Mouse (Mus musculus) mature B cell (primary cell): ENCODE results near the gene Ppp1r12c.

Source experiments
- in situ Hi-C: fragments of 300-500 bp; cut with MboI; formaldehyde crosslinking; loops from 2 replicates; pipeline ENCODE4 v1.14.3; 2019

The Ppp1r12c gene

GRCm38 (mm10) chr7:4492284-4493224, 8.9 kb downstream of the Ppp1r12c start:
- in situ Hi-C loops, result no loop called here

- in situ Hi-C loops, result no loop called here
Measured at GRCm38 (mm10) chr7:4491308-4491707, 10.2 kb downstream of the Ppp1r12c start.

GRCm38 (mm10) chr7:4482281-4482680, 19.2 kb downstream of the Ppp1r12c start:
- in situ Hi-C loops, result no loop called here

GRCm38 (mm10) chr7:4479674-4480073, 21.8 kb downstream of the Ppp1r12c start:
- in situ Hi-C loops, result no loop called here

GRCm38 (mm10) chr7:4478796-4479291, 22.6 kb downstream of the Ppp1r12c start:
- in situ Hi-C loops, result no loop called here

GRCm38 (mm10) chr7:4478021-4478795, 23.3 kb downstream of the Ppp1r12c start:
- in situ Hi-C loops, result no loop called here

- in situ Hi-C loops, result no loop called here
Measured at GRCm38 (mm10) chr7:4473940-4474339, 27.5 kb downstream of the Ppp1r12c start.

GRCm38 (mm10) chr7:4471179-4471555, 30.3 kb downstream of the Ppp1r12c start:
- in situ Hi-C loops, result no loop called here

- in situ Hi-C loops, result no loop called here
Measured at GRCm38 (mm10) chr7:4470275-4471178, 31.0 kb downstream of the Ppp1r12c start.

- in situ Hi-C loops, result no loop called here
Measured at GRCm38 (mm10) chr7:4467801-4468200, 33.7 kb downstream of the Ppp1r12c start.

GRCm38 (mm10) chr7:4464194-4464824, 37.2 kb downstream of the Ppp1r12c start:
- in situ Hi-C loops, result no loop called here

- in situ Hi-C loops, result no loop called here
Measured at GRCm38 (mm10) chr7:4460576-4461434, 40.7 kb downstream of the Ppp1r12c start, which contains the start of gene Eps8l1. Gene Eps8l1 (plus strand): TSS chr7:4460674.

- in situ Hi-C loops, result no loop called here
Measured at GRCm38 (mm10) chr7:4452644-4453043, 48.8 kb downstream of the Ppp1r12c start.

- in situ Hi-C loops, result no loop called here
Measured at GRCm38 (mm10) chr7:4449211-4449610, 52.3 kb downstream of the Ppp1r12c start.

- in situ Hi-C loops, result no loop called here
Measured at GRCm38 (mm10) chr7:4448439-4448838, 53.0 kb downstream of the Ppp1r12c start.

GRCm38 (mm10) chr7:4447138-4447537, 54.3 kb downstream of the Ppp1r12c start:
- in situ Hi-C loops, result no loop called here

GRCm38 (mm10) chr7:4445216-4445791, 56.2 kb downstream of the Ppp1r12c start, which contains the start of gene Rdh13:
Gene Rdh13 (minus strand): TSS chr7:4445649.
- in situ Hi-C loops, result no loop called here

- in situ Hi-C loops, result no loop called here
Measured at GRCm38 (mm10) chr7:4440549-4440948, 60.9 kb downstream of the Ppp1r12c start.

GRCm38 (mm10) chr7:4437721-4438120, 63.8 kb downstream of the Ppp1r12c start:
- in situ Hi-C loops, result loop anchor here (10.0 kb wide), 1 partner anchor 313 kb away; no protein-coding TSS in a partner anchor
